Mouse (Mus musculus) layer of hippocampus, adult 2 months (tissue): ENCODE data around the gene Egln1. TPM values are rescaled to one million over a fixed set of nuclear protein-coding genes. Genes with fewer than 3 reads are reported as not detected.

Source experiments
- DNase-seq, 2 experiments: peaks; one replicate each; pipeline ENCODE4 v3.0.0; 2022; ENCODE audit warnings: low spot score in 2 of 2
- H3K27ac ChIP-seq: fragments of 200-600 bp; 2 replicates; pipeline ENCODE4 v1.8.1; 2022
- H3K4me3 ChIP-seq: fragments of 200-600 bp; 2 replicates; pipeline ENCODE4 v1.8.1; 2022; ENCODE audit warnings: mild to moderate bottlenecking
- CTCF ChIP-seq: fragments of 200-600 bp; conservative IDR thresholded peaks from 2 replicates; pipeline ENCODE4 v1.8.1; 2022; ENCODE audit warnings: antibody characterized with exemption, mild to moderate bottlenecking, moderate library complexity
- long read RNA-seq, 2 experiments: library from polyadenylated mRNA; stranded (forward); transcript quantifications; one replicate each; pipeline ENCODE4 v2.0.0; 2021; ENCODE audit warnings: borderline mapping rate in 2 of 2
- total RNA-seq, 2 experiments: library from RNA; stranded (reverse); gene quantifications; 2 replicates each; pipeline ENCODE4 v1.2.3; 2021

Gene Egln1
- total RNA-seq, result 10 to 100 TPM; 60.3 to 65.9 TPM
- long read RNA-seq, experiment 1, transcript Egln1-201 (5 exons, 3,594 nt), result major isoform, 81 of 101 reads
- long read RNA-seq, experiment 1, partial matches to known transcripts, result 3 of 101 reads
- long read RNA-seq, experiment 1, other reads (novel, unspliced or antisense), result 17 of 101 reads
- long read RNA-seq, experiment 2, transcript Egln1-201 (5 exons, 3,594 nt), result major isoform, 129 of 148 reads
- long read RNA-seq, experiment 2, partial matches to known transcripts, result 4 of 148 reads
- long read RNA-seq, experiment 2, other reads (novel, unspliced or antisense), result 15 of 148 reads

DNA sequence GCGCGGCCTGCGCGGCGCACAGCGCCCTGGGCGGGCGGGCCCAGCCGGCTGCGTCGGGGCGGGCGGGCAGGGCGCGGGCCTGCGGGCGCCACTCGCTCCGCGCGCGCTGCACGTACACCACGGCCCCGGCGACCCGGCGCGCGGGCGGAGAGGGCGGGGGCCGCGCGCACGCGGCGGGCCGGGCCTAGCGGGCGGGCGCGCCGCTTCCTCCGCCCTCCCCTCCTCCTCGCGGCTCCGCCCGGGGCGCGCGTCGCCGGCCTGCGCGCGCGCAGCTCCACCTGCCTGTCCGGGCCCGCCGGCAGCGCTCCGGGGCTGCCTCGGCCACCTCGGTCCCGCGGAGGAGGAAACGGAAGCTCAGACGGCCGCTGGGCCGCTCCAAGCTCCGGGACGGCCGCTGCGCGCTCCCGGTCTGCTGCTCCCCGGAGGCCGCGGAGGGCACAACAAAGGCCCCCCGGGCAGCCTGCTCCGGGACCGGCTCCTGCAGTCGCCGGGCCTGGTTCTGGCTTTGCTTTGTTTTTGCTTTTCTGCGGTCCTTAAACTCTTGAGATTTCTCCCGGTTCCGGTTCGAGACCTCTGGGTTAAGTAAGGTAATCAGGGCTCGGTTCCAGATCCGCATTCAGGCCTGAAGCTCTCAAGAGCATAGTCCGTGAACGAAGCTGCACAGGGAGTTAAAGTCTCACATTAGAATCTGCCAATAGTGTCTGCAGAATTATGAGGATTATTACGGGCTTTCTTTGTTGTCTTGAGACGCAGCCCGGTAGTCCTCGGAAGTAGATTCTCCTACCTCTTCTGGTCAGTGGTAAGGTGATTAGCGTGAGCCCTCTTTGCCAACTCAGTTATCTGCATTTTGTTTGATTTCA lies at the start of gene Egln1:
Egln1 (minus strand) TSS at position 116 of the 860 bp plus-strand sequence.
- H3K27ac ChIP-seq, result peak within 1 kb of the TSS; percentile 99
- DNase-seq, result peak; percentile 65 to 74
- TF ChIP-seq CTCF, result peak; percentile 18
- H3K4me3 ChIP-seq, result peak within 1 kb of the TSS; percentile 98

DNA sequence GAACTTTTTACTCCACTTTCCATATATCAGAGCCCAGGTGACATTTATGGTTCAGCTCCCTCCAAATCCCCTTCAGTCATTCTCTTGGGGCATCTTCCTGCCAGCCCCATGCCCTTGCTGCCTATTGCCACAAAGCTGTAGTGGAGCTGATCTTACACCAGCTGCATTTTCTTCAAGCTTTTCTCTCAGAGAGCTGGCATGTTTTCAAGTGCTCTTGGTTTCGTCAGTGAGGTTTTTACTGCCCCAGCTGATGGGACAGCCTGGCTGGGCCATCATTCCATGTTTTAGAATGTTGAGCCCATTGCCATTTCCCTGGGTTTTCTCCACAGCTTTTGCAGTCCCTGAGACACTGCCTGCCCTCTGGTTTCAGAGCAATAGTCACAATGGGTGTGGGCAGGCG lies 46.7 kb upstream of the Egln1 start:
- TF ChIP-seq CTCF, result no peak
- H3K4me3 ChIP-seq, result no peak overlapping the region
- no peak overlapping the region for H3K27ac ChIP-seq
- DNase-seq, result no peak

DNA sequence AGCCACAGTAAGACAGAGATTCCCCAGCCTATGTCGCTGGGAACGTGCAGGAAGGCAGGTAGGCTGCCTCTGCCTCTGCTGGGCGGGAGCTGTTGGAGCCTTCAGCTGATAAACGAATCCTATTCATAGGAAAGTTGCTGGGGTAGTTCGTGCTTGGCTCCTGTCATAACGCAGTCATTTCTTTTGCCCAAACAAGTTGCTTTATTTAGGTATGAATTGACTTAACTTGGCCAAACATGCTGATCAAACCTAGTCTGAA lies 42.5 kb upstream of the Egln1 start:
- no peak for TF ChIP-seq CTCF
- H3K4me3 ChIP-seq, result no peak overlapping the region

DNA sequence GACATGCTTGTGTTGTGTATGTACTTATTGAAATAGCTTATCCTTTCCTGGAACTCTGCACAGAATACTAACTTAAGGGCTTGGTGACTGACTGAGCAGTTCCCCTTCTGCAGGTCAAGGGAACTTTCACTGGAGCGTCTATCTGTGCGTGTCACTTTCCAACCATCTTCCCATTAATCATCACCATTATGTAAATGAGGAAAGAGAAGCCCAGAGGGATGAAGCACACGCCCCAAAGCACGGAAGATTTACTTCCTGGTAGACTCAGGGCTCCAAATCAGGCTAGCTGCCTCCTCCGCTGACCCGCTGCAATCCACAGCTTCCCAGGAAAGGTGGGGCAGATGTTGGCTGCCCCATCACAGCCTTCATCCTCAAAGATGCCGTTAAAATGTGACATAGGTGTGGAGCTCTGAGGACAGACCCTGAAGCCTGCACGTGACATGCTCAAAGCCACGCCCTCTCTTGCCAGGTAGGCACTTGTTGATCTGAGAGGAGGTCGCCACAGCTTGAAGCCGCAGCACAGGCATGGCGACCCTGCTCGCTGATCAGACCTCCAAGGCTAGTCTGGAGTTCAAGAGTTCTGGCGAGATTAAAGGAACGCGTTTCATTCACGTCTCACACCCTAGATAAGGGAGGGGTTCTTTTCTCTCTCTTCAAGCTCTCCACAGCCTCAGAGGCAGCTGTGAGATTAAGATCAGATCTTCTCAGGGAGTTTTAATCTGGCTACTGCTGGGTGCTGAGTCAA lies 42.0 kb upstream of the Egln1 start:
- no peak overlapping the region for H3K4me3 ChIP-seq
- no peak for DNase-seq
- TF ChIP-seq CTCF, result no peak
- no peak overlapping the region for H3K27ac ChIP-seq

More for the DNA sequence above, 42.5 kb upstream of the Egln1 start:
- H3K27ac ChIP-seq, result no peak overlapping the region
- DNase-seq, result no peak

DNA sequence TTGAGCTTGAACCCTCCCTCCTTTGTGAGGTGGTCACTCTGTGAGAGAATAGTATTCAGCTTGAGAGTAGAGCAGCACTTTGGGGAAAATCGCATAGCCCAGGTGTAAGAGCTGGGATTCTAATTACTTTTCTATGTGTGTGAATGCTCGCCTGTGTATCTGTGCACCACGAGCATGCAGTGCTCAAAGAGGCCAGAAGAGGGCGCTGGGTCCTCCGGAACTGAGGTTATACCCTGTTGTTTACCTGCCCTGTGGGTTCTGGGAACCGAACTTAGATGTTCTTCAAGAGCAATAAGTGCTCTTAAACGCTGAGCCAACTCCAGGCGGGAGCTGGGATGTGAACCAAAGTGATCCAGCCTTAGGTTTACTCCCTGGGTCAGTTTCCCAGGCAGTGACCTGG lies 31.7 kb upstream of the Egln1 start:
- peak; percentile 40 for TF ChIP-seq CTCF
- Histone ChIP-seq H3K27ac (no peak overlapping the region), H3K4me3 (no peak overlapping the region)
- no peak for DNase-seq

DNA sequence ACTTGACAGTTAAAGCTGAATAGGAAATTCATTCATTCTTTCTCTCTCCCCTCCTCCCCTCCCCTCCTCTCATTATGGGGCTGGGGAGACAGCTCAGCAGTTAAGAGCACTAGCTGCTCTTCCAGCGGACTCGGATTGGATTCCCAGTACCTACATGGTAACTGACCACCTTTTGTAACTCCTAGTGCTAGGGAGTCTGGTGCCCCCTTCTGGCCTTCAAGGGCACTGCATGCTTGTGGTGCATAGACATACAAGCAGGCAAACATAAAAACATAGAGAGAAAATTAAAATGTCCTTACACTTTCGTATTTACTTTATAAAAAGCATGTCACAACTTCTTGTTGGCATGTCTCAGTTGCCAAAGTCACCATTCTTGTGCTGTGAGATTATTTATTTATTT lies 30.9 kb upstream of the Egln1 start:
- no peak for DNase-seq
- TF ChIP-seq CTCF, result peak; percentile 54
- no peak overlapping the region for H3K27ac ChIP-seq
- H3K4me3 ChIP-seq, result no peak overlapping the region

DNA sequence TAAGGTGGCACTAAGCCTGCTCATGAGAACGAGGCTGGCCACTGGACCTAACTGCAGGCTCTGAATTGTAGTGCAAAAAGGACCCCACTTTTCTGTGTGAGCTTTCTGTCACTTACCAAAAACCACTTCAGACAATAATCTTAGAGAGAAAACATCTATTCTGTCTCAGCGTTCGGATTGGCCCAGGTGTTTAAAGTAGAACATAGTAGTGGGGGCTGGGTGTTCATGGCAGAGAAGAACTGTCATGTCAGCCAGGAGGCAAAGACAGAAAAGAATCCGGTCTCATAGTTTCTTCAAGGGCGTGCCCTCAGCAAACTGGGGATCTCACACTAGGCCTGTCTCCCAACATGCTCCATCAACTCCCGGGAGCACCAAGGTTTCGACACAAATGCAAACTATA lies 28.9 kb upstream of the Egln1 start:
- DNase-seq, result no peak
- Histone ChIP-seq H3K4me3 (no peak overlapping the region), H3K27ac (no peak overlapping the region)
- TF ChIP-seq CTCF, result no peak

DNA sequence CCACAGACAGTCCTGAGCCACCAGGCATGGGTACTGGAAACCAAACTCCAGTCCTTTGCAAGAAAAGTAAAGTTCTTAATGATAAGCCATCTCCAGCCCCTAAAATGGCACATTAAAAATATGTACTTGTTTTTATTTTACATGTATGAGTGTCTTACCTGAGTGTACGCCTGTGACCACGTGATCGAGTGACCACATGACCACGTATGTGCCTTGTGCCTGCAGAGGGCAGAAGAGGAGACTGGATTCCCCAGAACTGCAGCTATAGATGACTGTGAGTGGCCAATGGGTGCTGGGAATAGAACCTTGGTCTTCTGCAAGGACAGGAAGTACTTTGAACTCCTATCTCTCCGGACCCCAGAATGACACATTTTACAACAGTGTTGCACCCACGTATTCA lies 27.1 kb upstream of the Egln1 start:
- Histone ChIP-seq H3K4me3 (no peak overlapping the region), H3K27ac (no peak overlapping the region)
- no peak for DNase-seq
- no peak for TF ChIP-seq CTCF

DNA sequence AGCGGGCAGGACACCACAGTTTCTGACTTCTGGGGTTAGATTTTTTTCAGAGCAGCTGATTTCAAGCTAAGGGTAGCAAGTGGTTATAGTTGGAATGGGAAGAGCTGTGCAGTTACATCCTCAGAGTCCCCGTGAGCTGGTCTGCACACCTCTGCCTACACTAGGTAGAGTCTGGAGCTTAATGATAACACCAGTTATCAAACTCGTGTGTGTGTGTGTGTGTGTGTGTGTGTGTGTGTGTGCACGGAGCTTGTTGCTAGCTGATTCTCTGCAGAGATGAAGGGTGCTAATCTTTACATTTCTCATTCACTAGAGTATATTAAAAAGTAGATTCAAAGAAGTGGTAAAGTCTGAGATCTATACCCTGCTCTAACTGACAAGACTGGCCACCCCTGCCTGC lies 25.1 kb upstream of the Egln1 start:
- DNase-seq, result no peak
- no peak overlapping the region for H3K27ac ChIP-seq
- no peak overlapping the region for H3K4me3 ChIP-seq
- no peak for TF ChIP-seq CTCF

DNA sequence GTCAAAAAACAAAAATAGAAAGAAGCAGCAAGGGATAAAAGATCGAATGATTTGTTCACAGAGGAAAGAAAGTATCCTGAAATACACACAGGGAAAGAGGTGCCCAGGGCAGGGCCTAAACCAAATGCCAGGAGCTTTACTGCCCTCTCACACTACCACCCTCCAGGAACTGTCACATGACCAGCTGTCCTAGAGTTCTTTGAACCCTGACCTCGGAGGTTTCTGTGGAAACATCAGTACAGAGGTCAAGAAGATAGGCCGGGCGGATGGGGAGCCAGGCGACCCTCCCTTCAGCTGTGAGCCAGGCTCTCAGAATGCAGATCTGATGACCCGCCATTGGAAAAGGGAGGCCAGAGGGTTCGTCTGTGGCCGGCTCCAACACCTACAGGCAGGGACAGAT lies 24.1 kb upstream of the Egln1 start:
- Histone ChIP-seq H3K4me3 (no peak overlapping the region), H3K27ac (no peak overlapping the region)
- no peak for TF ChIP-seq CTCF
- no peak for DNase-seq

DNA sequence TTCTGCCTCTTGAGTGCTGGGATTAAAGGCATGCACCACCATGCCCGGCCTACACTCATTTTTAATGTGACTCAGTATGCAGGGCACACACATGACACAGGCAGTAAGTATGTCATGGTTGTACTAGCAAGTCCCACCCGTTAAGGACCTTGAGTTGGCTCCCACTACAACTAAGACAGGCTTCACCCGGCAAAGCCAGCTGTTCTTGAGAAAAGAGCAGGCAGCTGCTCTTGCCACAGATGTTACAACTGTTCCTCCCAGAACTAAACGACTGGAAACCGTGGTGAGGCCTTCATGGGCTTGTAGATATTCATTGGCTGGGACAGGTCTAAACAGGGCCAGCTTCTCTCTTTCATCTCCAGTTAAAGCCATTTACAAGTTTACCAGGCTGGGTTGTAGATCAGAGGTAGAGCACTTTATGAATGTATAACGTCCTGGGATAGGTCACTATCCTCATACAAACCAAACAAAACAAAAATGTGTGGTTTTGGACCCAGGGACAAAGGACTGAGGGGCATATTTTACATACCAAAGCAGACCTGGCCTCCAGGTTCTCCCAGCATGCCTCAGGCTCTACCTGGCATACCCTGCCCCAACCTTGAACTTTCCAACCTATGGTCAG lies 21.3 kb upstream of the Egln1 start:
- DNase-seq, result no peak
- TF ChIP-seq CTCF, result no peak
- no peak overlapping the region for H3K27ac ChIP-seq
- H3K4me3 ChIP-seq, result no peak overlapping the region

DNA sequence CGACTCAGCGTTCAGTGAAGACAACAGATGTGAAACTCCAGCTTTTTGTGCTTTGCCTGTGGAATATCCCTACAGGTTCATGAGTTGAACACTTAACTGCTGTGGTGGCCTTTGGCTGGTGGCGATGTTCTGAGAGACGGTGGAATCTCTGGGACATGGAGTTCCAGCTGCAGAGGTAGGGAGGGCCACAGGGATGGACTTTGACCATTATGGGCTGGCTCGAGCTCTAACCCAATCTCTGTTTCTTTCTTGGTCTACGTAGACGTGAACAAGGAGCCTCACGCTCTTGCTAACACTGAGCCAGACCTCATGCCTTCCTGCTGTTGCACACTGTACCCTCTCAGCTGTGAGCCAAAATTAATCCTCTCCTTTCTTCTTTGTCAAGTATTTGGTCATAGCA lies 15.8 kb upstream of the Egln1 start:
- no peak for DNase-seq
- no peak for TF ChIP-seq CTCF
- Histone ChIP-seq H3K27ac (no peak overlapping the region), H3K4me3 (no peak overlapping the region)

DNA sequence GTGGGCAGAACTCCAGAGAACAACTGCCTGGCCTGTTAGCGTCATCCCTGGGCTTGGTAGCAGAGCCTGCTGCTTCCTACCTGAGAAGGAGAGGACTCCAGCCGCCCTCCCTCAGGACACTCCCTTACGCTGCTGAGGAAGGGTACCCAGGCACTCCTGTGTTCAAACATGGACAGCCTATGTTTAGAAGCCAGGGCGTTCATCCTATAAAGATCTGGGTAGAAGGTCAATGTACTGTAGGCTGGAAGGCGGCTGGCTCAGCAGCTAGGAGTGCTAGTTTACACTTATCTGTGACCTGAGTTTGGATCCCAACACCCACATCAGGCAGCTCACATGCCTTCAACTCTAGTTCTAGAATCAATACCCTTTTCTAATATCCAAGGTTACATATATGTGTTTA lies 14.1 kb upstream of the Egln1 start:
- TF ChIP-seq CTCF, result no peak
- Histone ChIP-seq H3K27ac (no peak overlapping the region), H3K4me3 (no peak overlapping the region)
- no peak for DNase-seq
